ENCODE assay signal across 8 mouse cellular contexts in genomic region chrX:169972131-169972530, GRCm38 (mm10). TPM values are rescaled to one million over a fixed set of nuclear protein-coding genes. Genes with fewer than 3 reads are reported as not detected.
DNase-seq lines count a peak whose midpoint lies in the region; ATAC-seq lines count a peak whose summit lies in the region.
"Not testable (repeated sequence)": the region's sequence is repeated elsewhere in the genome, so short reads cannot be mapped to it uniquely, and the experiment has no call there.

No protein-coding gene starts in this region.

- not testable (repeated sequence) for H3K4me2 ChIP-seq in embryonic facial prominence, embryonic 12.5 days (replicated peaks); hindbrain, embryonic 15.5 days; lung, embryonic 16.5 days (ENCODE audit: low read depth, low read length)

- not testable (repeated sequence) for H3K27me3 ChIP-seq in embryonic facial prominence, embryonic 12.5 days; hindbrain, embryonic 15.5 days; lung, embryonic 16.5 days (ENCODE audit: control insufficient read depth, insufficient read depth, low read depth, low read length)

- H3K27ac ChIP-seq in embryonic facial prominence, embryonic 12.5 days; hindbrain, embryonic 15.5 days (replicated peaks); lung, embryonic 16.5 days (ENCODE audit: low read length): not testable (repeated sequence)

- ATAC-seq in embryonic facial prominence, embryonic 12.5 days (ENCODE audit: insufficient number of reproducible peaks, insufficient read depth, low FRiP score, low TSS enrichment), result peak; percentile 19; the same call in 1 of the 2 replicates
- peak; percentile 48; the same call in 1 of the 2 replicates for ATAC-seq in hindbrain, embryonic 15.5 days (ENCODE audit: low FRiP score, low read depth)
- ATAC-seq in lung, embryonic 16.5 days (ENCODE audit: low read depth), result peak; percentile 34; the same call in 1 of the 2 replicates

- H3K9ac ChIP-seq in embryonic facial prominence, embryonic 12.5 days; hindbrain, embryonic 15.5 days; lung, embryonic 16.5 days (ENCODE audit: low read length): not testable (repeated sequence)

- peaks cover 16% of the 10 kb centered on the region; the same call in 1 of the 2 replicates for H3K9me3 ChIP-seq in embryonic facial prominence, embryonic 12.5 days
- H3K9me3 ChIP-seq in hindbrain, embryonic 15.5 days, result peaks cover 14% of the 10 kb centered on the region
- not testable (repeated sequence) for H3K9me3 ChIP-seq in lung, embryonic 16.5 days (ENCODE audit: control insufficient read depth, low read length)

- H3K4me1 ChIP-seq in embryonic facial prominence, embryonic 12.5 days; hindbrain, embryonic 15.5 days (replicated peaks); lung, embryonic 16.5 days (replicated peaks; ENCODE audit: control insufficient read depth, insufficient read depth, low read length): not testable (repeated sequence)

- WGBS in embryonic facial prominence, embryonic 12.5 days, result 73% methylated on average over 2 of the region's 2 CpGs
- WGBS in hindbrain, embryonic 15.5 days, result 81% methylated on average over 2 of the region's 2 CpGs
- WGBS in lung, embryonic 16.5 days, result 61% methylated on average over 2 of the region's 2 CpGs

- not testable (repeated sequence) for H3K4me3 ChIP-seq in embryonic facial prominence, embryonic 12.5 days; hindbrain, embryonic 15.5 days; lung, embryonic 16.5 days (ENCODE audit: low read length)

- not testable (repeated sequence) for H3K36me3 ChIP-seq in embryonic facial prominence, embryonic 12.5 days
- H3K36me3 ChIP-seq in hindbrain, embryonic 15.5 days, result peaks cover 10% of the 10 kb centered on the region
- peaks cover 20% of the 10 kb centered on the region for H3K36me3 ChIP-seq in lung, embryonic 16.5 days (ENCODE audit: control insufficient read depth, insufficient read depth, low read length)

- DNase-seq in adrenal gland, postnatal 14 days, result peak; percentile 4
- peak; percentile 1 for DNase-seq in heart, adult 8-10 months (ENCODE audit: low spot score)
- peak; percentile 13 for DNase-seq in layer of hippocampus, adult 11-12 months (ENCODE audit: low spot score)
- DNase-seq in ovary, adult 18-20 months (ENCODE audit: low spot score), result peak; percentile 2
- peak; percentile 2 for DNase-seq in thymus, postnatal 14 days

RNA-seq across cellular contexts. Expression of gene Gm21887, which starts 37.3 kb away (rescaled TPM):
- 129 and 342 TPM in 2 replicates for total RNA-seq in adrenal gland, postnatal 14 days (2021)
- 212 and 388 TPM in 2 replicates for polyA plus RNA-seq in embryonic facial prominence, embryonic 12.5 days (2016; fragmentation: Nextera tagmentation; extraction: Ambion mirVana)
- total RNA-seq in heart, adult 8-10 months (2022), result 10 to 100 TPM; 17.8 to 49.6 (median 29.3) TPM
- polyA plus RNA-seq in hindbrain, embryonic 15.5 days (2015; fragmentation: Nextera tagmentation; extraction: Ambion mirVana), result 195 and 248 TPM in 2 replicates
- polyA plus RNA-seq in lung, embryonic 16.5 days (2015; fragmentation: Nextera tagmentation; extraction: Ambion mirVana), result 126 and 202 TPM in 2 replicates
